Mouse (Mus musculus) cerebellum, postnatal 14 days (tissue): ENCODE data around the gene Eras.
"Not testable (repeated sequence)": the region's sequence is repeated elsewhere in the genome, so short reads cannot be mapped to it uniquely, and the experiment has no call there.

Experiments
- DNase-seq, 2 experiments: peaks; one replicate each; pipeline ENCODE4 v3.0.0; 2021; ENCODE audit warnings: mixed read lengths in 2 of 2

The Eras gene

GRCm38 (mm10) chrX:7909242-7909641, 19.2 kb downstream of the Eras start, which contains the start of gene Gm10490:
Gene Gm10490, plus strand, starts transcription at chrX:7909542.
- DNase-seq: not testable (repeated sequence)

GRCm38 (mm10) chrX:7907735-7908134, 20.7 kb downstream of the Eras start, which contains the start of gene Gm10491:
Gene Gm10491, minus strand, starts transcription at chrX:7907835.
- DNase-seq: no peak

GRCm38 (mm10) chrX:7904441-7904840, 24.0 kb downstream of the Eras start:
- DNase-seq: no peak

GRCm38 (mm10) chrX:7898880-7899874, 29.2 kb downstream of the Eras start, which contains the start of the genes Pqbp1 and Timm17b:
Gene Pqbp1, minus strand, starts transcription at chrX:7899269.
Gene Timm17b, plus strand, starts transcription at chrX:7899357.
- peak; percentile 87 to 90 for DNase-seq

GRCm38 (mm10) chrX:7898211-7898610, 30.2 kb downstream of the Eras start:
- no peak for DNase-seq

GRCm38 (mm10) chrX:7883841-7884567, 44.4 kb downstream of the Eras start, which contains the start of gene Slc35a2:
Gene Slc35a2, plus strand, starts transcription at chrX:7884028.
- peak; percentile 86 to 87 for DNase-seq

- DNase-seq: peak; percentile 78 to 82
These were observed 48.6 kb downstream of the Eras start for GRCm38 (mm10) chrX:7879819-7880218.

GRCm38 (mm10) chrX:7878495-7878894, 49.9 kb downstream of the Eras start:
- peak; percentile 54 to 57 for DNase-seq

GRCm38 (mm10) chrX:7878007-7878419, 50.4 kb downstream of the Eras start, which contains the start of gene Pim2:
Gene Pim2, plus strand, starts transcription at chrX:7878262.
- DNase-seq: peak; percentile 91
